Mouse (Mus musculus) cerebellum, adult 11-12 months (tissue): Measurements from ENCODE around the gene Zik1.

ENCODE experiments used
- DNase-seq: peaks from one replicate; pipeline ENCODE4 v3.0.0; 2022

Zik1 gene

GRCm38 (mm10) chr7:10494786-10495521, at the start of gene Zik1:
Gene Zik1 (minus strand): TSS chr7:10495394.
- DNase-seq: peak; percentile 76

- no peak for DNase-seq
Observed at GRCm38 (mm10) chr7:10495578-10495977, 384 bp upstream of the Zik1 start.

DNA sequence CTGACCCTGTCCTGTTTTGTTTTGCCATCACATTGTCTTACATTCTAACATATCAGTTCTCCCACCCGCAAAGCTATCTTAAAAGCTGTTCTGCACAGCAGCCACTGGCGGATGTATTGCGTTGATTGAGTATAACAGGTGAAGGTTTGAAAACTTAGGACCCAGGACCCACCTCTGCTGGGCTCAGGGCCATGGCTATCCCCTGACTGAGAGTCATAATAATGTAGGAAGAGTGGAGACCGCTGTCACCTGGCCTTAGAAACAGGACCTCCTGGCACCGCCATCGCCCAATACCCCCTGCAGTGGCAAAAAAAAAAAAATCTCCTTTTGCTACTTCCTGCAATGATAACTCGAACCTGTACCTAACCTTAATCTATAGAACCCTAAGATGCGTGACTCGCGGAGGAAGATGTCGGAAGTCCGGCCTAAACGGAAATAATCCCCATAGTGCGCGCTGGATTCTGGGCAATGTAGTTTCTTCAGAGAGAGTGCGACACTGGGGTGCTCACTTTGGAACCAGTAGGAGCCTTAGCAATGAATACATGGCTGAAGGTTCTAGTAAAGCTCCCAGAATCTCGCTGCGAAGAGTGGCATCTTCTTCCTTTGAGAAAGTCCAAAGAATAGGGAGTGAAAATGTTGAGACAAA, 14.5 kb downstream of the Zik1 start:
- peak; percentile 64 for DNase-seq

GRCm38 (mm10) chr7:10479813-10480212, 15.4 kb downstream of the Zik1 start:
- DNase-seq: no peak

DNA sequence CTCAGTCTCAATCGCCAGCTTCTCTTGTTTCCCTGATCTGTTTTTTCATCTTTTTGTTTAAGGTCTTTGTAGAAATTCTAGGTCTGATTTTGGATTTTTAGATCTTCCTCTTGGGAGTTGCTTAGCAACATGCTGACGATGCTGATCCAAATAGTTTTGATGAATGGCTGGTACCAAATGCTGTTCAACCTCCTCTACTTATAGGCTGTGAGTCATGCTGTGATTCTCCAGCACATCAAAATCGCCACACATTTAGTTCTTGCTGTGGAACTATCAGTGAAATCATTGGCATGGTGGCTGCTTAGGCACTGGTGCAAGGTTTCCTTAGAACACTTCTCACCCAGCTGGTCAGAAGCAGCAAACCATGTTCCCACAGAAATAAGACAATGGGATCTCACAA, 37.0 kb downstream of the Zik1 start:
- no peak for DNase-seq

DNA sequence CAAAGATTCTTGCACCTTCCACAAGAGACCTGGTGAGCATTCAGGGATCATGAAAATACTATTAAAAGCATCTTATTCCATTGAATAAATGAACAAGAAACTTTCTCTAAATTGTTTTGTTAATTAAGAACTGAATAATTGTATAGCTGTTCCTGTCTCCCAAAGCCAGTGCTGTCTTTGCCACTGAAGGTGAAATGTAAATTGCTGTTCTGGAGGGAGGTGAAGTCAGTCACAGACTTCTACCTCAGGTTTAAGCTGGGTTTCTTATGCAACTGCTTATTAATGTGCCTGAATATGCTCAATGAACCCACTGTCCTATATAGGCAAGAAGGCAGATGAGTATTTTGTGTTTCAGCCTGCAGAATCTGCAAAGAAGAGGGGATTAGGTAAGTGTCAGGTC, 52.2 kb downstream of the Zik1 start, which contains the start of gene Vmn1r67:
Gene Vmn1r67 (plus strand): TSS at position 301 of the 400 bp plus-strand sequence.
- no peak for DNase-seq
